Mouse (Mus musculus) stomach, embryonic 16.5 days (tissue): ENCODE results near the gene Psap. TPM values are rescaled to one million over a fixed set of nuclear protein-coding genes. Genes with fewer than 3 reads are reported as not detected.

Source experiments
- ATAC-seq: fragments of 200-750 bp; cut with Nextera tagmentation; 2 replicates; pipeline ENCODE4 v1.8.0; 2017; ENCODE audit warnings: moderate number of reproducible peaks, moderate TSS enrichment; ENCODE audit not compliant: insufficient read depth, low FRiP score
- H3K27ac ChIP-seq: fragments of 300-500 bp; sonication (generic); 2 replicates; pipeline ENCODE4 v1.5.1; 2014; ENCODE audit warnings: low read length
- H3K27me3 ChIP-seq: fragments of 300-500 bp; sonication (generic); 2 replicates; pipeline ENCODE4 v1.6.1; 2014; ENCODE audit warnings: low read length, control low read depth, mixed read lengths; ENCODE audit not compliant: control insufficient read depth, insufficient read depth
- H3K36me3 ChIP-seq: fragments of 300-500 bp; sonication (generic); 2 replicates; pipeline ENCODE4 v1.6.1; 2014; ENCODE audit warnings: low read length; ENCODE audit not compliant: control insufficient read depth, insufficient read depth
- H3K4me1 ChIP-seq: fragments of 300-500 bp; sonication (generic); 2 replicates; pipeline ENCODE4 v1.6.1; 2014; ENCODE audit warnings: low read length, control low read depth, mixed read lengths; ENCODE audit not compliant: control insufficient read depth, insufficient read depth
- H3K4me2 ChIP-seq: fragments of 300-500 bp; sonication (generic); 2 replicates; pipeline ENCODE4 v1.6.1; 2014; ENCODE audit warnings: low read depth, low read length, mixed read lengths
- H3K4me3 ChIP-seq: fragments of 300-500 bp; sonication (generic); replicated peaks from 2 replicates; pipeline ENCODE4 v1.5.1; 2014; ENCODE audit warnings: mild to moderate bottlenecking, low read length
- H3K9ac ChIP-seq: fragments of 300-500 bp; sonication (generic); 2 replicates; pipeline ENCODE4 v1.6.1; 2014; ENCODE audit warnings: low read length
- H3K9me3 ChIP-seq: fragments of 300-500 bp; sonication (generic); replicated peaks from 2 replicates; pipeline ENCODE4 v1.6.1; 2016; ENCODE audit warnings: low read length, control low read depth; ENCODE audit not compliant: control insufficient read depth
- WGBS: fragments of 180-500 bp; shearing (Covaris S2); extraction: QIAGEN DNeasy Blood & Tissue Kit; methylation state at CpG from one replicate; pipeline ENCODE4 v1.1.7; 2014; 5-methylcytosine and 5-hydroxymethylcytosine counted together
- polyA plus RNA-seq: library from polyadenylated mRNA; unstranded; fragments of >200 nt; fragmentation: Nextera tagmentation; extraction: Ambion mirVana; gene quantifications from 2 replicates; pipeline ENCODE4 v1.2.1, GENCODE M21; 2015

Gene Psap
- polyA plus RNA-seq, 1 experiment from 2014 or later, result 194 TPM

DNA sequence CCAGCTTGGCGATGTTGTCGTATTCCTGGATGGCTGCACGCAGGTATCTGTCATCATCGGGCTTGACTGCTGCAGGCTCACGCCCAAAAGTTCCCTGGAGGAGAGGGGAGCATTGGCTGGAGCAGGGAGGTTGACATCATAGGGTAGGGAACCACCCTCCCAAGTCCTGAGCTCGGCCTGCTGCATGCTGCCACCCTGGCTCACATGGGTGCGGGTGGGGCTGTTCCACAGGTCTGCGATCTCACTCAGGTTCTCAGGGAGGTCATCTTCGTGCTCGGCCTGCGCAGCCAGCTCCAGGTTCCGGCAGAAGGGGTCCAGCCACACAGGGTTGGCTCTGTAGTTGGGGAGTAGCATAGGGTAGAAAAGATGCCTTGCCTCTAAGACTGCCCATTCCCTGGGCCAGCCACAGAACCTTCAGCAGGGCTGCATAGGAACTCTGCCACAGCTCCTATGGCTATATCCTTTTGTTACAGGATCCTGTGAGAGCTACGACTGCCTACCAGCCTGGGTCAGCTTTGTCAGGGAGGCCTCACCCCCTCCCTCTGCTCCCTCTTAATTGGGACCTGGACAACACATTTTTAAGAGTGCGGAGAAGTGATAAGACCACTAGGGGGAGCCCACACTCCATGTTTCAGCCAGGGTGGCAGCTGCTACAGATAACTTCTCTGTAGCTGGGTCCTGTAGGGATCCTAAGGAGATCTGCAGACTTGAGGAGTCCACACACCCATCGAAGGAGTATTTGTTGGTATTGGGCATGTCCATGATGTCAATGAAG, 27.6 kb downstream of the Psap start:
- 58% methylated on average over 15 of the region's 15 CpGs for WGBS
- peaks cover 20% of the 10 kb centered on the region for H3K36me3 ChIP-seq
- no peak overlapping the region for H3K9ac ChIP-seq

DNA sequence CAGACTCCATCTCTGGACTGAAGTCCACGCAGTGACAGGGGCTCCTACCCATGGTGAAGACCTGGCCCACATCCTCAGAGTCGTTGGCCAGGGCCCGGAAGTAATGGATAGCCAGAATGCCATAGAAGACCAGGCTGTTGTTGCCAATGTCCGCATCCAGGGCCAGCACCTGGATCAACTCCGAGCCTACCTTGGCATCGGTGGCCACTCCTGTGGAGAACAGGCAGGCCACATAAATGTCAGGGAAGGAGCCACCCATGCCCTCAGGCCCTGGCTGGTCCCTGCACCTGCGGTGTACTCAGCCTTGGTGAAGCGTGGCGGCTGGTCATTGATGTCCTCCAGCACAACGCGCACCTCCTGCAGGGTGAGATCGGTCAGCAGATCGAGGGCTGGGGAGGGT, 33.2 kb downstream of the Psap start:
- Histone ChIP-seq H3K36me3 (no peaks in the 10 kb centered on the region), H3K9me3 (no peaks in the 10 kb centered on the region), H3K9ac (no peak overlapping the region), H3K27me3 (no peaks in the 10 kb centered on the region), H3K4me1 (no peaks in the 10 kb centered on the region), H3K4me2 (no peak overlapping the region), H3K4me3 (no peak overlapping the region), H3K27ac (no peak overlapping the region)
- WGBS, result 89% methylated on average over 13 of the region's 13 CpGs
- no peak for ATAC-seq

More for the DNA sequence above, 27.6 kb downstream of the Psap start:
- H3K27me3 ChIP-seq, result no peaks in the 10 kb centered on the region
- no peak overlapping the region for H3K27ac ChIP-seq
- peak; percentile 77 for ATAC-seq
- no peak overlapping the region for H3K4me3 ChIP-seq
- H3K4me1 ChIP-seq, result no peaks in the 10 kb centered on the region
- H3K4me2 ChIP-seq, result no peak overlapping the region
- no peaks in the 10 kb centered on the region for H3K9me3 ChIP-seq

DNA sequence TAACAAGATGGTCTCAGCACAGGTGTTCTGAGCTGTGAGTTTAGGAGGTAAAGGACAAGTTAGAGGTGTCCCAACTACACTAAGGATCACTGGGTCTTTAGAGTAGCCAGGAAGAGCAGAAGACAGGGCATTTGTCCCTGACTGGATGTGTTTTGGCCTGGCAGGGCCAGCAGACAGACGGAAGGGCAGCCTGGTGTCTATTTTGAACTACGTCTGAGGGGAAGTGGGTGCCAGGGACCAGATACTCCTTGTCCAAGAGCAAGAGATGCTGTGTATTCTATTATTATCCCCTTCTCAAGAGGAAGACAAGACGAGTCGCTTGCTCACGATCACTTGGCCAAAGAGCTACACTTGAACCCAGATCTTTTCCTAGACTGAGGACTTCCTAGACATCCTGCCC, 36.2 kb downstream of the Psap start:
- H3K27me3 ChIP-seq, result no peaks in the 10 kb centered on the region
- H3K4me3 ChIP-seq, result no peak overlapping the region
- H3K4me2 ChIP-seq, result no peak overlapping the region
- no peak overlapping the region for H3K27ac ChIP-seq
- no peak for ATAC-seq
- 89% methylated on average over 5 of the region's 5 CpGs for WGBS
- no peaks in the 10 kb centered on the region for H3K36me3 ChIP-seq
- no peaks in the 10 kb centered on the region for H3K9me3 ChIP-seq
- no peak overlapping the region for H3K9ac ChIP-seq
- no peaks in the 10 kb centered on the region for H3K4me1 ChIP-seq

DNA sequence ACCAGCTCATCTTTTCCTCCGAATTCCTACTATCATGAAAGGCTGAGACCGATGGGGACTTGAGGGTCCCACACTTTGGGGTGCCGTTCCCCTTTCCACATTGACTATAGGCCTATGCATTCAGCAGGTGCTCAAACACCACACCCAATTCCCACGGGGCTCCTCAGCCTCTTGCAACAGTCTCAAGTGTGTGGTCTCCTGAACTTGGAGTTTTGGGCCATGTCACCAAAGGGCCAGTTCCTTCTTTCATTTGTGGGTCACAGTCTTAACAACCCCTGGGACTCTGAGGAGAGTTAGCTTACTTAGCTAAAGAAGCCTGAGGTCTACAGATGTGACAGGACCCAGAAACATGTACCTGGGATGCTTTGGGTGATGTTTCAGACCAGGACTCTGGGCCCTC, 38.7 kb downstream of the Psap start:
- Histone ChIP-seq H3K27me3 (no peaks in the 10 kb centered on the region), H3K4me2 (no peak overlapping the region), H3K9ac (no peak overlapping the region), H3K36me3 (no peaks in the 10 kb centered on the region), H3K4me1 (no peaks in the 10 kb centered on the region), H3K9me3 (no peaks in the 10 kb centered on the region), H3K27ac (no peak overlapping the region), H3K4me3 (no peak overlapping the region)
- WGBS, result 83% methylated on average over 4 of the region's 4 CpGs
- ATAC-seq, result no peak

DNA sequence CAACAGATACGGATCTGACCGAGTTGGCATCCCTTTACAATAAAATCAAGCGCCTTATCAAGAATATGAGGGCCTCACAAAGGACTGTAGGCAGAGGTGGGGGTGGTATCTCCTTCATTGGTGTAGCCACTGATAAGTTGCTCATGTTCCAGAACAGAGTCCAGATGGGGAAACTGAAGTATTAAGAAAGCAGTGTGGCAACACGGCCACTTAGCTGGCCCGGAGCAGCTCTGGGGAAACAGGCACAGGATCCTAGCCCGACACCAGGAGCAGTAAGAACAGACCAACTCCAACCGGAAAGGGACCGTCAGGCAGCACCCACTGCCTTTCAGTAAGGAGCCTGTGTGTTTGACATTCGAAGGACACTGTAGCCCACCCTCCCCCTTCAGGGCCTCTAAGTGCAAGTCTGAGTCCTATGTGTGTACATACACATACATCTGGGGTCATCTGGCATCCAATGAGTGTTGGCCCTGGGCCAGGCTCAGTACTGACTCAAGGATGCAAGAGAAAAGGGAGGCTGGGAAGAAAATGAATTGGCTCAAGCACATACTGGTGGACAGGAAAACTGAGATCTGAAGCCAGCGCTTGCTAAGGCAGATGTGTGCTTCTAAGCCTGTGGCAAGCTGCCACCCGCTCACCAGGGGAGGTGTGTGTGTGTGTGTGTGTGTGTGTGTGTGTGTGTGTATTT, 51.7 kb downstream of the Psap start:
- 42% methylated on average over 11 of the region's 11 CpGs for WGBS

GRCm38 (mm10) chr10:60334583-60334982, 57.2 kb downstream of the Psap start:
- 54% methylated on average over 7 of the region's 7 CpGs for WGBS
- Histone ChIP-seq H3K36me3 (no peaks in the 10 kb centered on the region), H3K4me1 (peaks cover 7% of the 10 kb centered on the region), H3K9me3 (no peaks in the 10 kb centered on the region), H3K27ac (peak overlapping the region; percentile 34; the same call in 1 of the 2 replicates), H3K4me3 (no peak overlapping the region), H3K9ac (no peak overlapping the region), H3K27me3 (no peaks in the 10 kb centered on the region), H3K4me2 (no peak overlapping the region)
- ATAC-seq, result peak; percentile 79; the same call in 1 of the 2 replicates

More for the DNA sequence above, 51.7 kb downstream of the Psap start:
- ATAC-seq, result peak; percentile 67
- Histone ChIP-seq H3K27me3 (no peaks in the 10 kb centered on the region; the same call in 1 of the 2 replicates), H3K36me3 (no peaks in the 10 kb centered on the region), H3K27ac (peak overlapping the region; percentile 36), H3K9ac (no peak overlapping the region), H3K4me1 (peaks cover 12% of the 10 kb centered on the region), H3K9me3 (no peaks in the 10 kb centered on the region), H3K4me3 (no peak overlapping the region), H3K4me2 (no peak overlapping the region; the same call in 1 of the 2 replicates)

DNA sequence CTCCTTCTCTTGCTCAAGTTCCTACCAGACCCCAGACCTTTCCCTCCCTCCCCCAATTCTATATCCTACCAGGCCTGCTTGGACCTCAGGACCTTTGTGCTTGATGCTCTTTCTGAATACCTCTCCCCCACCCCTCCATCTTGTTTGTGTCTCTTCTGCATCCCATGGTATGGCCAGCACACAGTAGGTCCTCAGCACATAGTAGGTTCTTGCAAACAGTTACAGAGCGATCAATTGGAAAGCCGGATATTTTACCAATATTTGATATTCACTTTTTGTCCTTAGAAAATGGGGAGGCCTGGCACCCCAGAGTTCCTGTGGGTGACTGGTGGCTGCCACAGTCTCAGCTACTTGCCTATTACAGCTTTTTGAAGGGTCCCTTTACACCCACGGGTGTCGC, 57.6 kb downstream of the Psap start:
- H3K36me3 ChIP-seq, result no peaks in the 10 kb centered on the region
- no peak overlapping the region for H3K27ac ChIP-seq
- ATAC-seq, result no peak
- 89% methylated on average over 4 of the region's 4 CpGs for WGBS
- H3K9ac ChIP-seq, result no peak overlapping the region
- no peaks in the 10 kb centered on the region for H3K27me3 ChIP-seq
- H3K4me1 ChIP-seq, result peaks cover 3% of the 10 kb centered on the region
- no peak overlapping the region for H3K4me2 ChIP-seq
- H3K9me3 ChIP-seq, result no peaks in the 10 kb centered on the region
- no peak overlapping the region for H3K4me3 ChIP-seq

DNA sequence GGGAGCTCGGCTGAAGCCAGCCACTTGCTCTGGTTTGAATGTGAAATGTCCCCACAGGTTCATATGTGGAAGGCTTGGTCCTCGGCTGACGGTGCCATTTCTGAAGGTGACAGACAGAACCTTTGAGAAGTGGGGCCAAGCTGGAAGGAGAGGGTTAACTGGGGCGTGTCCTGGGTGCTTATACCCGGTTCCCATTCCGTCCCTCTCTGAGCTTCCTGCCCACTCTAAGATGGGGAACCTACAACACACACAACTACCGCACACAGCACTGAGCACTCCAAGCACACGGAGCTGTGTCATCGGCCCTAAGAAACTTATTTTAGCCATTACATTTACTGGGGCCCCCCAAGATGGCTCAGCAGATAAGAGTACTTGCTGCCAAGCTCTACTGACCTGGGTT, 64.1 kb downstream of the Psap start:
- Histone ChIP-seq H3K36me3 (no peaks in the 10 kb centered on the region), H3K27ac (no peak overlapping the region), H3K4me2 (no peak overlapping the region), H3K4me3 (no peak overlapping the region), H3K9ac (no peak overlapping the region), H3K9me3 (no peaks in the 10 kb centered on the region), H3K27me3 (no peaks in the 10 kb centered on the region), H3K4me1 (peaks cover 5% of the 10 kb centered on the region; the same call in 1 of the 2 replicates)
- WGBS, result 69% methylated on average over 9 of the region's 9 CpGs
- ATAC-seq, result no peak

DNA sequence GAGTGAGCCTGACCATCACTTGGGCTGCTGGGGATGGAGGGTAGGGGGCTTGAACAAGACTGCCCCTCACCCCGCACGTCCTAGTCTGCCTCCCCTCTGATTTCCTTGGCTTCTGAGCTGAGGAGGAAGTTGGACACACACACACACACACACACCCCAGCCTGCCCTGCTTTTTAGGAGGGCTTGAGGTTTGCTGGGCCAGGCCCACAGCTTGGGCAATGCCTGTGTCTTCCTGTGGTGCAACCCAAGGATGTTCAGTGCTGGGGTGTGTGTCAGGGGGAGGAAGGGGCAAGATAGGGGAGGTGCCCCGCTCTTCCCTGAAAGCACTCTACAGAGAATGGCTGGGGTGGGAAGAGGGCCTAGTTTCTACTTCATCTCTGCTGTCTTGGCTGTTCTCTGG, 66.7 kb downstream of the Psap start:
- Histone ChIP-seq H3K36me3 (no peaks in the 10 kb centered on the region), H3K4me2 (no peak overlapping the region), H3K27me3 (0 out of 2 replicates have a peak, but pooled peaks cover 3% of the 10 kb centered on the region), H3K9me3 (no peaks in the 10 kb centered on the region), H3K4me1 (peaks cover 29% of the 10 kb centered on the region), H3K9ac (no peak overlapping the region), H3K4me3 (no peak overlapping the region), H3K27ac (no peak overlapping the region)
- WGBS, result 67% methylated on average over 3 of the region's 3 CpGs
- no peak for ATAC-seq
